Mouse (Mus musculus): ENCODE data around the gene Nup43. TPM values are rescaled to one million over a fixed set of nuclear protein-coding genes. Genes with fewer than 3 reads are reported as not detected.

Nup43 gene
- polyA plus RNA-seq (2015; fragmentation: Nextera tagmentation; extraction: Ambion mirVana): 15.2 and 15.7 TPM in 2 replicates

GRCm38 (mm10) chr10:7667342-7667802 is at the start of gene Nup43:
Gene Nup43, plus strand, starts transcription at chr10:7667503.

DNA sequence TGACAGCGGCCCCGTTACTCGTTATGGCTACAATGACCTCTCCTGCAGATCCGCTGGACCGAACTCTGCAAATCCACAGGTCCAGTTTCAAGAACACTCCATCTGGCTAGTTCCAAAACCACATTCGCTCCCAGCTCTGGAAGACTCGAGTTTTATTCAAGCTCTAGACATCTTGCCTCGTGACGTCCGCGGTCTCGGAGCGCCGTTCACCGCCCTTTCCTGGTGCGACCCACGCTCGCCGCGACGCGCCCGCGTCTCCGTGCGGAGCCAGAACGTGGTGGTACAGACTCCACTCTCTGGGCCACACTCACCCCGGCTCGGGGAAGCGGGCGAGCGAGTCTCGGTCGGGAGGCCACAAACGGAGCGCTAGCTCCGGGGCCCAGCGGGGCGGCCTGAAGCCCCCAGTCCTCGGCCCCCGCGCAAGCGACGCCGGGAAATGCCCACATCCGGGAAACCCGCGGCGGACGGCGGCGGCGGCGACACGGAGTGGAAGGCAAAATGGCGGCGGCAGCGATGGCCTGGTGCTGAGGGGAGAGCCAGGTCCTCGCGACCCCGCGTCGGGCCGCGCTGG is 13.5 kb downstream of the Nup43 start, which contains the start of the genes Pcmt1 and Lats1:
TSS of gene Pcmt1 (minus strand) at position 406 of the 571 bp plus-strand sequence.
TSS of gene Lats1 (plus strand) at position 484 of the 571 bp plus-strand sequence.

DNA sequence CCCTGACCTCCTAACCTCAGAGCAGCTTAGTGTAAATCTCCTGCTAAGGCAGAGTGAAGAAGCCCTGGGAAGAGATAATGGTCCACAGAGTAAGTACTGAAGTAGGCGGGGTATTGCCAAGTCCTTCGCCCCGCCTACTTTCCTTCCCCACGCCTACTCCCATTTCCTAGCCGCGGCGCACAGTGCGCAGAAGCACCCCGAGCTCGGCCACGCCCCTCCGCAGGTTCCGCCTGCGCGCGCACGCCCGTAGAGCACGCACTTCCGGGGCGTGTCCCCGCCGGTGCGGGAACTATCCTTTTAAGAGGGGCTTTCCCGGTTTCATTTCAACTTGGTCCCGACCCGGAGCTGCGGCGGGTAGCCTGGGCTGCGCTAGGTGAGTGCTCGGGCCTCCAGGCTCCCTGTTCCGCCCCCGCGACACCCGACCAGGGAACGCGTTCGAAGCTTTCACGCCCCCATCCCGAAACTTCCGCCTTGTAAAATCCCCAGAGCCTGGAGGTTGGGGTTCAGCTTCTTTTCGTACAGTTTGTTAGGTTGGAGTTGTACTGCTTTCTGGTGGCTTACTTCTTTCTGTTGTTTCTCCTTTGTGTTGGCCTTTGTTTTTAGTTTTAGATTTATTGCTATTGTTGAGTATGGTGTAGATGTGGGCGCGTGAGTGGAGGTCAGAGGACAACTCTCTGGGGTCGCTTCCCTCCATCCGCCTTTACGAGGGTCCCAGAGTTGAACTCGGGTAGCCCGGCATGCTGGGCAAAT is 58.6 kb downstream of the Nup43 start, which contains the start of gene Katna1:
TSS of gene Katna1 (plus strand) at position 250 of the 750 bp plus-strand sequence.

Other genes starting within 250 kb of the Nup43 start
- gene Ulbp1, start 193.9 kb upstream of the Nup43 start, polyA plus RNA-seq (2015; fragmentation: Nextera tagmentation; extraction: Ambion mirVana): 1.0 and 1.7 TPM in 2 replicates
- gene Lrp11, start 77.7 kb upstream of the Nup43 start, polyA plus RNA-seq (2015; fragmentation: Nextera tagmentation; extraction: Ambion mirVana): 1.1 and 1.2 TPM in 2 replicates
- gene Pcmt1, start 13.6 kb downstream of the Nup43 start, polyA plus RNA-seq (2015; fragmentation: Nextera tagmentation; extraction: Ambion mirVana): 111 and 113 TPM in 2 replicates
- gene Lats1, start 13.7 kb downstream of the Nup43 start, polyA plus RNA-seq (2015; fragmentation: Nextera tagmentation; extraction: Ambion mirVana): 2.9 and 3.4 TPM in 2 replicates
- gene Katna1, start 58.5 kb downstream of the Nup43 start, polyA plus RNA-seq (2015; fragmentation: Nextera tagmentation; extraction: Ambion mirVana): 23.2 and 26.7 TPM in 2 replicates
- 88.9 and 110 TPM in 2 replicates for gene Ginm1, start 125.3 kb downstream of the Nup43 start, polyA plus RNA-seq (2015; fragmentation: Nextera tagmentation; extraction: Ambion mirVana)
- gene Ppil4, start 125.4 kb downstream of the Nup43 start, polyA plus RNA-seq (2015; fragmentation: Nextera tagmentation; extraction: Ambion mirVana): 15.8 and 15.9 TPM in 2 replicates
- gene Zc3h12d, start 165.0 kb downstream of the Nup43 start, polyA plus RNA-seq (2015; fragmentation: Nextera tagmentation; extraction: Ambion mirVana): 0.08 and 0.11 TPM in 2 replicates

Data from skeletal muscle tissue, postnatal 0 days (tissue).